Mouse (Mus musculus): ENCODE results near the gene Jdp2.

DNA sequence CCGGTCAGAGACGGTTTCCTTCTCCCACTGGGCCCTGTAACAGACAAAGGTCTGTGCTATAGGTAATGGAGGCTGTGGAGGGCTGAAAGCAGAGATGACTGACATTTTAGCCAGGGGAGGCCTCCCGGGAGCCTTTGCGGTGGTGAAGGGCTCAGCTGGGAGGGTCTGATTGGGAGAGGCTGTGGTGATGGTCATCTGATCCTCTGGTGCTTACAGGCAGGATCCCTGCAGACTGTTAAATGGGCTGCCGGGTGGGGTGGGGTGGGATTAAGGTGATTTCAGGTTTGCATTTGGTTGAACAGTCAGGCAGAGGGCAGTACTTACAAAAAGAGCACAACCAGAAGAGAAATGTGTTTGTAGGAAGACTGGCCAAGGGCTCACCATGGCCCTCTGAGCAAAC lies 27.0 kb downstream of the Jdp2 start:
- TF ChIP-seq CTCF (IDR thresholded peaks at IDR 0.05; ENCODE audit: low read depth, low read length): no peak
- TF ChIP-seq POLR2A (IDR thresholded peaks at IDR 0.05; ENCODE audit: extremely low read depth, insufficient read depth, low read length): no peak

Measured in liver, adult 2 months (tissue).